Mouse (Mus musculus): ENCODE data around the gene Gas1. TPM values are rescaled to one million over a fixed set of nuclear protein-coding genes. Genes with fewer than 3 reads are reported as not detected.

Gas1 gene
- polyA plus RNA-seq, 1 experiment from 2014 or later = 19.3 TPM

DNA sequence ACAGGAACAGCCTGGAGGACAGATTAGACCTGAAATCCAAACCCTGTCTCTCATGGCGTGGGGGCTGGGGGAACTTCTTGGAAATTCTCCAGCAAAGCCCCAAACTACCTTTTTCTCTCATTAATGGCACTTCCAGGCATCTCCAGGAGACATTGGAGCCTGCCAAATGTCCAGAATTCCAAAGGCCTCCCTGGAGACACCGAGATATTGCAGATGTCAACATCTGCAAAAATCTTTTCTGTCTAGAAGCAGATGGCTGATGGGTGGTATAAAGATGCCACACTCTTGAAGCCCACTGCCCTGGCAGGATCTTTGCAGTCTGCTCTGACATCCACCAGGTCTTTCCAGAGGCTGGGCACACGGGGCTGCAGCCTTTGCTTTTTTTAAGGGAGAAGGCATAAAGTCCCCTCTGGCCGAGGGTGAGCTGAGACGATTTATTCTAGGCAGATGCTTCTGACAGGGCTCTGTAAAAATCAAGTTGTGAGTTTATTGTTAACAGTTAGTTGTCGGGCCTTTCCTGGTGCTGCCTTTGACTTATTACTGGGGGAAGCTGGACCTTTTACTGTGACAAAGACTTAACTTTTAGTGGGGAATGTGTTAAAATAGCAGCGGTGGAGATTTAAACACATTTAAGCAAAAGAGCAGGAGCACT lies 4.7 kb downstream of the Gas1 start:
- WGBS = 8% methylated on average over 7 of the region's 7 CpGs
- peak overlapping the region; percentile 42 for H3K27ac ChIP-seq (replicated peaks)
- H3K9ac ChIP-seq = 0 out of 2 replicates have a peak overlapping the region, but pooled peaks have one; percentile 22
- no peak overlapping the region for H3K4me3 ChIP-seq
- peak overlapping the region; percentile 83; the same call in 1 of the 2 replicates for H3K4me2 ChIP-seq
- H3K36me3 ChIP-seq = no peaks in the 10 kb centered on the region
- H3K27me3 ChIP-seq = peaks cover 24% of the 10 kb centered on the region
- H3K9me3 ChIP-seq = no peaks in the 10 kb centered on the region
- peaks cover 52% of the 10 kb centered on the region for H3K4me1 ChIP-seq (replicated peaks)
- no peak for ATAC-seq (ENCODE audit: low read depth)

DNA sequence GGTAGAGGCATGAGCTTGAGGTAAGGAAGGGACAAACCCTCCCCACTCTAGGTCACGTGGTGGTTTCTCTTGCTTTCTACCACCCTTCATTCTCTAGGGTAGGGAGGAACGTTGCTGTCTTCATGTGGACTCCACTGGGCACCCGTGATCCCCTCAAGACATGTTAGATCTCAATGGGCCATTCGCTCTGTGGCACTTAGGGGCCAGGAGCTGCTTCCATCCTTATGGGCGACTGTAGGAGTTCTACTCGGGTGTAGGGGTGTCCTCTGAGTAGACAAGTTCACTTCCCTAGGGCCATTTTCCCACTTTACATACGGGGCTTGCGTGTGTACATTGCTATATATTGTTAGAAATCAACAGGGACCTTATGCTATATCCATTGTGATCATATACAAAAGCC lies 5.4 kb downstream of the Gas1 start:
- Histone ChIP-seq H3K4me1 (replicated peaks) (peaks cover 52% of the 10 kb centered on the region), H3K9me3 (no peaks in the 10 kb centered on the region), H3K27ac (replicated peaks) (no peak overlapping the region), H3K9ac (no peak overlapping the region), H3K36me3 (no peaks in the 10 kb centered on the region), H3K4me2 (no peak overlapping the region), H3K27me3 (peaks cover 29% of the 10 kb centered on the region), H3K4me3 (no peak overlapping the region)
- ATAC-seq (ENCODE audit: low read depth) = no peak
- WGBS = 37% methylated on average over 8 of the region's 8 CpGs

DNA sequence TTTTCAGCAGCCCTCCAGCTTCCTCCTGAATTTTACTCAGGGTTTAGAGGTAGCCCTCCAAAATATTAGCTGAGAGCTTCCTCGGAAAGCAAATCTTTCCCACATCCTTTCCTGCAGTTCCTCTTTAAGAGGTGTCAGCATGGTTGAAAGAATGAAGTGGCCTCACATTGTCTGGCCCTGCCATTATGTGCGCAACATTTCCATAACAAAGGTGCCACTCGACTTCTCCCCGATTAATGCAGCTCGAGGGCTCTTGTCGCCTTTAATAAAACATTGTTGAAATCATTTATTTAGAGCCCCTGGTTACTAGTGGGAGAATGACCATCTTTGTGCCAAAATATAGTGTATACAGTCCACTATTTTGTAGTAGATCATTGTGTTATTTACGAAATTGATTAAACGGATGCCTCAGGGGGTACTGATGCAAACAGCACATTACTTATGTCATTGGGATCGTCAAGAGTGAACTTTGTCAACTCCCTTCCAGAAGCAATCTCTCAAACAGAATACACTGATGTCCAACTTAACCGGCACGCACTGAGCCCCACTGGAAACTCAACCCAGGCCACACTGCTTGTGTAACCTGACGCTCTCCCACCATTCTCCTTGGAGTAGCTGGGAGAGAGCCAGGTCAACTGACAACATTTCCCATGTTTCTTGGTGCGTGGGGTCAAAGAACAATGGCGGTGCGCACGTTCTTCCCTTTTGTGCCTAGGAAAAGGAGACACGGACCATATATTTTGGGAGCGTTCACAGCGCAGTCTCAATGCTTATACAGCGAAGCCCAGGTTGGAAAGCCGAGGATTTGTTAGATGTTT lies 6.1 kb downstream of the Gas1 start:
- H3K4me1 ChIP-seq (replicated peaks) = peaks cover 52% of the 10 kb centered on the region
- H3K4me3 ChIP-seq = no peak overlapping the region
- no peak overlapping the region for H3K4me2 ChIP-seq
- no peaks in the 10 kb centered on the region for H3K9me3 ChIP-seq
- WGBS = 21% methylated on average over 21 of the region's 21 CpGs
- no peak for ATAC-seq (ENCODE audit: low read depth)
- no peak overlapping the region for H3K9ac ChIP-seq
- no peaks in the 10 kb centered on the region for H3K36me3 ChIP-seq
- H3K27me3 ChIP-seq = peaks cover 29% of the 10 kb centered on the region
- H3K27ac ChIP-seq (replicated peaks) = no peak overlapping the region

DNA sequence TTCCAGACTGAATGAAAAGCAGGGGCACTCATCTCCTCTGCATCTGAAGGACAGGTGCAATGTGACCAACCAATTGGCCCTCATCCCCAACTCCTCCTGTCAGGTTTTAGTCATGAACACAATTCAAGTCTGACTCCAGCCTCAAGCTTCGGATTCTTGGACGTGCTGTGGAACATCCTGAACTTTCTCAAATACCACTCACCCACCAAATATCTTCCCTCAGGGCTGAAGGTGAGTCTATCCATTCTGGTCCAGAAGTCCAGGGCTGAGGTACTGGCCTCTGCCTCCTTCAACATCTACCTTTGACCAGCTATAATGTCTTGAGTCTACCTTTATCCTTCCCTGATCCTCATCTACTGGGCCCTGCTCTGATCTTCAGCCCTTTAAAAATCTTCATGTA lies 8.1 kb downstream of the Gas1 start:
- H3K27me3 ChIP-seq = peaks cover 29% of the 10 kb centered on the region
- ATAC-seq (ENCODE audit: low read depth) = no peak
- 88% methylated on average over 2 of the region's 2 CpGs for WGBS

DNA sequence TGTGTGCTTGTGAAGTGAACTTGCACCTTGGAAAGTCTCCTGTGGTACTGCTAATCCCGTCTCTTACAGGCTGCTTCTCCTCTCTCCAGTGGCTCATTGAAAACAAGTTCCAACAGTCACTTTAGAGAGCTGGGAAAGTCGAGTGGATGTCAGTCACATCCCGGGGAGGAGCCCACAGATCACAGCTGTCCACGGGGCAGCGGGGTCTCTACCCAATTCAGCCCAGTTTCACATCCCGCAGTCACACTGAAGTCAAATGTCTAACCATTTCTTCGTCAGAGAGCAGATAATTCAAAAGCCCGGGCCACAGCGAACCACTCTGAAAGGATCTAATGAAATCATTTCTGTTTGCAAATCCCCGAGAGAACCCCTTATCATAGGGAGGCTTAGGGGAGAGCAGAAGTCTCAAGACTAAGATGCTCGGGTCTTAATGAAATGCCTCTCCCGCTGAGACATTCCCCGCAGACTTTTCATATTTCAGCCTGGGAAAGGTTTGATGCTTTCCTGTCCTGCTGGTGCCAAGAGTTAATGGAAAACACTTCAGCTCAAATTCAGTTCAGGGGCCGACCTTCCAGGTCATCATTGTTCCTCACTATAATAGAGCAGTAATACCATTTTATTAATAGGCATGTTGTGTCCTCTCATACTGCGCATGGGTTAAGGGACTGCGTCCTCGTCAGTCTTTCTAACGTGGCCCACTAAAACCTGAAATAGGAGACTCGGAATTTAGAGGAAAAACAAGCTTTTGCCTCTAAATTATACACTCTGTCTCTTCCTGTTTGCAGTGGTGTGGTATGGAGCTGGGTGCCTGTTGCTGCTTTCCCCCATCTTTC lies 20.7 kb downstream of the Gas1 start:
- H3K4me2 ChIP-seq = no peak overlapping the region
- 26% methylated on average over 19 of the region's 19 CpGs for WGBS
- H3K27ac ChIP-seq (replicated peaks) = no peak overlapping the region
- H3K9me3 ChIP-seq = peaks cover 13% of the 10 kb centered on the region; the same call in 1 of the 2 replicates
- H3K9ac ChIP-seq = no peak overlapping the region
- H3K36me3 ChIP-seq = no peaks in the 10 kb centered on the region
- H3K4me3 ChIP-seq = no peak overlapping the region
- no peak for ATAC-seq (ENCODE audit: low read depth)
- H3K4me1 ChIP-seq (replicated peaks) = peaks cover 13% of the 10 kb centered on the region
- H3K27me3 ChIP-seq = no peaks in the 10 kb centered on the region

More for the DNA sequence above, 8.1 kb downstream of the Gas1 start:
- no peak overlapping the region for H3K27ac ChIP-seq (replicated peaks)
- no peaks in the 10 kb centered on the region for H3K36me3 ChIP-seq
- H3K4me3 ChIP-seq = no peak overlapping the region
- H3K4me2 ChIP-seq = no peak overlapping the region
- no peaks in the 10 kb centered on the region for H3K9me3 ChIP-seq
- H3K9ac ChIP-seq = no peak overlapping the region
- peaks cover 33% of the 10 kb centered on the region for H3K4me1 ChIP-seq (replicated peaks)

DNA sequence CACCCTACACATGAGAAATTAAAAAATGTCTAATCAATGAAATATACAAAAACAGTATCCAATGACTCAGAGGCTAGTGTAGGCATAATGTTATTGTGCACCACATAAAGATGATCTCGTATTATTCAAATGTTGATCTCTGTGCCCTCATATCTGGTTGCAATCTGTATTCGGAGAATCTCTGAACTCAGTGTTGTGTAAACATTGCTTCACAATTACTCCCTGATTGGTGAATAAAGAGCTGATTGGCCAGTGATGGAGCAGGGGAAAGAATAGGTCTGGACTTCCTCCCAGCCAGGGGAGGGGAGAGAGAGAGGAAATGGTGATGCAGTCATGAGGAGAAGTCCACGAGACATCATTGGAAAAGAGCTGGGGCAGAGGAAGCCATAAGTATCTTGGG lies 23.0 kb downstream of the Gas1 start:
- Histone ChIP-seq H3K27ac (replicated peaks) (no peak overlapping the region), H3K4me1 (replicated peaks) (peaks cover 13% of the 10 kb centered on the region), H3K9me3 (peaks cover 18% of the 10 kb centered on the region; the same call in 1 of the 2 replicates), H3K36me3 (no peaks in the 10 kb centered on the region), H3K4me3 (no peak overlapping the region), H3K4me2 (no peak overlapping the region), H3K9ac (no peak overlapping the region), H3K27me3 (no peaks in the 10 kb centered on the region; the same call in 1 of the 2 replicates)
- ATAC-seq (ENCODE audit: low read depth) = no peak
- WGBS = 93% methylated on average over 3 of the region's 3 CpGs

DNA sequence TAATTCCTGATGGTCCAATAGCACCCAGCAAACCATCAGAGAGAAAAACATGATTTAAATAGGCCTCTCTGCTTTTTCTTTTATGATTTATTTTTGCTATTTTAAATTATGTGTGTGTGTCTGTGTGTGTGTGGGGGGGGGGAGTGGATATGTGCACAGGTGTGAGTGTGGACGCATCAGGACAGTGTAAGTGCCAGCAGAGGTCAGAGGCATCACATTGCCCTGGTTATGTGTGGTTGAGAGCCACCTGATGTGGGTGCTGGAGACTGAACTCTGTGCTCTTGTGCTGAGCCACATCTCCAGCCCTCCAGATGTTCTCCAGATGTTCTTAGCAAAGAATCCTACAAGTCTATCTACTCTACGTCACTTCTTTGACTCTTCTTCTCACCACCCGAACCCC lies 28.9 kb downstream of the Gas1 start:
- Histone ChIP-seq H3K9me3 (peaks cover 16% of the 10 kb centered on the region; the same call in 1 of the 2 replicates), H3K36me3 (no peaks in the 10 kb centered on the region), H3K27me3 (peaks cover 16% of the 10 kb centered on the region), H3K4me1 (replicated peaks) (peaks cover 21% of the 10 kb centered on the region), H3K9ac (no peak overlapping the region), H3K4me2 (no peak overlapping the region), H3K27ac (replicated peaks) (peak overlapping the region; percentile 74; the same call in 1 of the 2 replicates), H3K4me3 (no peak overlapping the region)
- ATAC-seq (ENCODE audit: low read depth) = no peak; the same call in 1 of the 2 replicates
- WGBS = 67% methylated on average over 3 of the region's 3 CpGs

DNA sequence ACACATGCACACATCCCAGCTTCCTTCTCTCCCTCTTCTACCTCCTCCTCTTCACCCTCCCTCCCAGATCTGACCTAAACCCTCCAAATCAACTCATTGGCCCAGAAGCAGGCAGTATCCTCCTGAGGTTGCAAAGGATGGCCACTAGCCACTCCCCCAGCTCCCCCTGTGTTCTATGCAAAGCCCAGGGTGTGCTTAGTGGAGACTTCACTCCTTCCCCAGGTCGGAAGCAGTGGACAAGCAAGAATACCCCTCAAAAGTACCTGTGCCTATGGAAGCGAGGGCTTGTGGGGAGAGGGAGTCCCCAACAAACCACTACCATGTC lies 29.3 kb downstream of the Gas1 start:
- Histone ChIP-seq H3K4me1 (replicated peaks) (peaks cover 21% of the 10 kb centered on the region), H3K4me2 (peak overlapping the region; percentile 59), H3K27me3 (peaks cover 18% of the 10 kb centered on the region), H3K9ac (peak overlapping the region; percentile 52; the same call in 1 of the 2 replicates), H3K36me3 (no peaks in the 10 kb centered on the region), H3K4me3 (no peak overlapping the region), H3K27ac (replicated peaks) (peak overlapping the region; percentile 74), H3K9me3 (peaks cover 13% of the 10 kb centered on the region; the same call in 1 of the 2 replicates)
- ATAC-seq (ENCODE audit: low read depth) = peak; percentile 70
- WGBS = 22% methylated on average over 2 of the region's 2 CpGs

DNA sequence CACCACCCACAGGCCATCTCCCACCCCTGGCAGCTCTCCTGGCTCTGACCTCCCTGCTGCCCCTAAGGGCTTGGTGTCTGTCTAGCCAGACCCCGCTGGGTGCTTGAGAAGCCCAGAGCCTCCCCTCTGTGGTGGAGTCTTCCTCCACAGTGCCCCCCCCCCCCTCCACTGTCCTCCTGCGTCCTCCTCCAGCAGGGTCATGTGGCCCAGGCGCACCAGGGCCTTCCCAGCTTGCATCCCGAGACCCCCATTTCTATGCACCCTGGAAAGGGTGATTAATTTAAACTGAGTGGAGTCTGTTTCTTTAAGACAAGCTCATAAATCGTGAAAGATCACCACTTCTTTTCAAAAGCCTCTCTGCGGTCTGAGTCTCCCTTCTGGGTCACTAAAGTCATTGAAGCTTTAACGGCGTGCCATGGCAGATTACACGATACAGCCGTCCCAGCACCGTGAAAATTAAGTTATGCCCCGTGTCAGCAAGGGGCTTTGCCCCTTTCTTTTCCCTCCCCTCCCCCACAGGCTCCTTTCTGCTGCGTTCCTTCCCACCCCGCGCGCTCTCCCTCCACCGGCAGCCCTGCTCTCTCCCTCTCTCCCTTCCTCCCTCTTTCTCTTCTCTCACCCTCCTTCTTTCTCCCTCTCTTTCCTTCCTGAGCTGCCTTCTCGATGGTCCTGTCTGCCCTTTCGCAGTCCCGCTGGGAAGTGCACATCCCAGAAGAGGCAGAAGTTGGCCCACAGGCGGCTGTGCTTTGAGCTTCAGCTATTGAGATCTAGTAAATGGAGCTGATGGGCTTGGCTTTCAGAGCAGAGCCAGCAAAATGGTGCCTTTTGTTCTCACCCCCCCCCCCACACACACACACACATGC lies 29.9 kb downstream of the Gas1 start:
- Histone ChIP-seq H3K27me3 (peaks cover 22% of the 10 kb centered on the region), H3K9me3 (peaks cover 12% of the 10 kb centered on the region; the same call in 1 of the 2 replicates), H3K4me1 (replicated peaks) (peaks cover 21% of the 10 kb centered on the region), H3K36me3 (no peaks in the 10 kb centered on the region), H3K9ac (peak overlapping the region; percentile 52), H3K27ac (replicated peaks) (peak overlapping the region; percentile 74), H3K4me2 (peak overlapping the region; percentile 59), H3K4me3 (peak overlapping the region; percentile 27)
- peak; percentile 83 for ATAC-seq (ENCODE audit: low read depth)
- WGBS = 1% methylated on average over 21 of the region's 21 CpGs

DNA sequence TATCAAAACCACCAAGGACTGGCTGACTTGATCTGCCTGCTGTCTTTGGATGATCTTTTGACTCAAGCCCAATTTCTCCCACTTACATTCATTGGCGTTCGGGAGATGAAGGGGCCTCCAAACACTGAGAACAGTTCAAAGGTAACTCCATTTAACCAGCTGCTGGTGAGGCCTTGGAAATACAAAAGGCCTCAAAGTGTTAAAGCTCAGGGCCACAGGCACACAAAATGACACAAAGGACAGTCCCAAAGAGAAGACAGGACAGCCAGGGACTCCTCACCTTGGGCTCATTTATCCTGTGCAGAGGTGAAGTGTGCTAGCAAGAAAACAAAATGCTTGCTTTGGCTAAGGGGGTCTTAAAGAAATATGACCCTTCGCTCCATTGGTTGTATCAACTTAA lies 30.9 kb downstream of the Gas1 start:
- H3K4me1 ChIP-seq (replicated peaks) = peaks cover 21% of the 10 kb centered on the region
- 0 out of 2 replicates have a peak, but pooled peaks cover 2% of the 10 kb centered on the region for H3K9me3 ChIP-seq
- peaks cover 22% of the 10 kb centered on the region for H3K27me3 ChIP-seq
- H3K4me2 ChIP-seq = no peak overlapping the region
- H3K4me3 ChIP-seq = no peak overlapping the region
- H3K9ac ChIP-seq = no peak overlapping the region
- no peak for ATAC-seq (ENCODE audit: low read depth)
- H3K36me3 ChIP-seq = no peaks in the 10 kb centered on the region
- WGBS = 22% methylated on average over 3 of the region's 3 CpGs
- no peak overlapping the region for H3K27ac ChIP-seq (replicated peaks)

DNA sequence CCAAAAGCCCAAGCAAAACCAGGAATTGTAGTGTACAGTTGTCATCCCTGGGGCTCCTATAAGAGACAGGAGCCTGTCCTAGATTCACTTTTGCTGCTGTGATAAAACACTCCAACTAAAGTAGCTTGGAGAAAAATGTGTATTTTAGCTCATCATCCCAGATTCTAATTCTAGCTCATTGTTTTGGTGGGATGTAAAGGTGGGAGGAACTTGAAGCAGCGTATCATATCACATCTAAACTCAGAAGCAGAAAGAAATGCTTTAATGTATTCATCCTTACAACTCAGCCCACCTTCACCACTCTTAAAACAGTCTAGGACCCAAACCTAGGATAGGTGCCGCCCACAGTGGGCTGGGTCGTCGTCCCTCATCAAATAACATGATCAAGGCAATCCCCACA lies 40.2 kb downstream of the Gas1 start:
- H3K9me3 ChIP-seq = no peaks in the 10 kb centered on the region
- no peak overlapping the region for H3K9ac ChIP-seq
- peaks cover 14% of the 10 kb centered on the region for H3K4me1 ChIP-seq (replicated peaks)
- H3K36me3 ChIP-seq = no peaks in the 10 kb centered on the region
- 97% methylated on average over 4 of the region's 4 CpGs for WGBS
- peaks cover 17% of the 10 kb centered on the region for H3K27me3 ChIP-seq
- no peak overlapping the region for H3K27ac ChIP-seq (replicated peaks)
- ATAC-seq (ENCODE audit: low read depth) = no peak
- H3K4me2 ChIP-seq = no peak overlapping the region
- H3K4me3 ChIP-seq = no peak overlapping the region

Data from neural tube, embryonic 13.5 days (tissue).